Mouse (Mus musculus) thymus, adult 2 months (tissue): ENCODE results near the gene 9130008F23Rik. TPM values are rescaled to one million over a fixed set of nuclear protein-coding genes. Genes with fewer than 3 reads are reported as not detected.

Experiments
- DNase-seq: peaks from one replicate; pipeline ENCODE4 v3.0.0; 2021
- H3K27ac ChIP-seq: fragments of 200-500 bp; 2 replicates; pipeline ENCODE4 v1.5.1; 2012; ENCODE audit warnings: low read length, control low read depth; ENCODE audit not compliant: control insufficient read depth, insufficient read depth
- H3K27me3 ChIP-seq: fragments of 200-500 bp; 2 replicates; pipeline ENCODE4 v1.6.1; 2012; ENCODE audit warnings: mild to moderate bottlenecking, low read length, moderate library complexity, mixed read lengths; ENCODE audit not compliant: control insufficient read depth, insufficient read depth
- H3K36me3 ChIP-seq: fragments of 200-500 bp; 2 replicates; pipeline ENCODE4 v1.6.1; 2012; ENCODE audit warnings: mild to moderate bottlenecking, low read length, moderate library complexity; ENCODE audit not compliant: control insufficient read depth, insufficient read depth
- H3K4me1 ChIP-seq: fragments of 200-500 bp; replicated peaks from 2 replicates; pipeline ENCODE4 v1.6.1; 2012; ENCODE audit warnings: low read length; ENCODE audit not compliant: control insufficient read depth, insufficient read depth
- H3K4me3 ChIP-seq: fragments of 200-500 bp; 2 replicates; pipeline ENCODE4 v1.5.1; 2012; ENCODE audit warnings: mild to moderate bottlenecking, low read length, control low read depth, moderate library complexity; ENCODE audit not compliant: control insufficient read depth, insufficient read depth
- CTCF ChIP-seq: fragments of 200-500 bp; IDR thresholded peaks from 2 replicates; pipeline ENCODE4 v1.5.1; 2012; ENCODE audit warnings: mild to moderate bottlenecking, control low read depth, low read length, moderate library complexity, borderline replicate concordance; ENCODE audit not compliant: control insufficient read depth, poor library complexity, insufficient read depth; ENCODE audit errors: extremely low read depth
- POLR2A ChIP-seq: fragments of 200-500 bp; IDR thresholded peaks from 2 replicates; pipeline ENCODE4 v1.6.1; 2012; ENCODE audit warnings: mild to moderate bottlenecking, low read length, control low read depth, moderate library complexity; ENCODE audit not compliant: control insufficient read depth, poor library complexity, insufficient read depth; ENCODE audit errors: extremely low read depth
- WGBS: fragments of 180-500 bp; shearing (Covaris S2); methylation state at CpG from one replicate; pipeline ENCODE4 v1.1.7; 2018; 5-methylcytosine and 5-hydroxymethylcytosine counted together
- polyA plus RNA-seq: library from polyadenylated mRNA; depleted of rRNA; stranded (reverse); fragments of >200 nt; gene quantifications from 2 replicates; pipeline ENCODE4 v1.2.3, GENCODE M21; 2012; rRNA removed

Gene 9130008F23Rik
- 0.70 and 1.3 TPM in 2 replicates for polyA plus RNA-seq

GRCm38 (mm10) chr17:40879924-40880691 is at the start of gene 9130008F23Rik:
TSS of gene 9130008F23Rik (minus strand) at chr17:40880559.
- no peak for TF ChIP-seq CTCF
- no peak for TF ChIP-seq POLR2A
- peak within 1 kb of the TSS; percentile 36 for H3K4me3 ChIP-seq
- no peak within 1 kb of the TSS for H3K27ac ChIP-seq
- H3K36me3 ChIP-seq, result no peaks in the 10 kb centered on the region
- H3K27me3 ChIP-seq, result no peaks in the 10 kb centered on the region; the same call in 1 of the 2 replicates
- no peaks in the 10 kb centered on the region; the same call in 1 of the 2 replicates for H3K4me1 ChIP-seq
- DNase-seq, result no peak
- WGBS, result under 1% methylated on average over 40 of the region's 40 CpGs

DNA sequence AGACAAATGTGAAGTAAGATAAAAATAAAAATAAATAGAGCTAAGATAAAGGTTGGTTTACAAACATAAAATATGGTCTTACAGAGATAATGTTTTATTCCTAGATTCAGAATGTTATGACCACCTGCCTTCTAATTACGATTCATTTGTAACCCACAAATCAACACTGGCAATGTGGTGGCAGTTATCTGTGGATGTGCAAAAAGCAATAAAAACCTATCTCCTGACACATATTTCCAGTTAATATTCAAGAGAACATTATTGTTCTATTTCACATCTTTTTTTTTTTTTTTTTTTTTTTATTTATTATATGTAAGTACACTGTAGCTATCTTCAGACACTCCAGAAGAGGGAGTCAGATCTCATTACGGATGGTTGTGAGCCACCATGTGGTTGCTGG is 35.1 kb upstream of the 9130008F23Rik start:
- WGBS, result 93% methylated on average over 2 of the region's 2 CpGs
- Histone ChIP-seq H3K36me3 (no peaks in the 10 kb centered on the region), H3K27me3 (no peaks in the 10 kb centered on the region), H3K4me3 (no peak overlapping the region), H3K4me1 (no peaks in the 10 kb centered on the region), H3K27ac (no peak overlapping the region)
- no peak for TF ChIP-seq POLR2A
- TF ChIP-seq CTCF, result no peak
- no peak for DNase-seq

- 97% methylated on average over 2 of the region's 2 CpGs for WGBS
- no peaks in the 10 kb centered on the region for H3K36me3 ChIP-seq
- no peak within 1 kb of the TSS for H3K4me3 ChIP-seq
- TF ChIP-seq CTCF (no peak), POLR2A (no peak)
- no peak for DNase-seq
- no peak within 1 kb of the TSS for H3K27ac ChIP-seq
- H3K27me3 ChIP-seq, result no peaks in the 10 kb centered on the region
- no peaks in the 10 kb centered on the region for H3K4me1 ChIP-seq
Measured at GRCm38 (mm10) chr17:40914250-40914649, 33.9 kb upstream of the 9130008F23Rik start, which contains the start of gene Glyatl3. TSS of gene Glyatl3 (minus strand) at chr17:40914350.

DNA sequence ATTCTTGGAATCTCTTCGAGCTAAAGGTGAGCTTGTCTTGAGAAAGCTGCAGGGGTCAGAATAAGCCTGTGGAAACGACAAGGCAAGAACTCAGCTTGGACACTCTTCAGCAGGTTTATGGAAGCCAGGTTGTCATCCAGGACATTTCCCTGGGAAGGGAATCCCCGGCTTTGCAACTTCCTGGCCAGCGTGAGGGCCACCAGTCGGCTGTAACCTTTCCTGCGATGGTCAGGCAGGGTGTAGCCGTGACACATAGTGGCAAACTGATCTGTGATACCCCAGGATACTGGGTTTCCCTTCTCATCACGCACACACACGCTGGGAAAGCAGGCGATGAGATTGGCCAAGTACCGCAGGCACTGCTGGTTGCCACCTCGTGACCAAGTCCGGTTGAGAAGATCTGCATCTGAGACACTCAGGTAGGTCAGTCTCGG is 24.4 kb upstream of the 9130008F23Rik start:
- Histone ChIP-seq H3K36me3 (no peaks in the 10 kb centered on the region), H3K27me3 (no peaks in the 10 kb centered on the region), H3K27ac (no peak overlapping the region), H3K4me3 (no peak overlapping the region), H3K4me1 (no peaks in the 10 kb centered on the region)
- 16% methylated on average over 13 of the region's 14 CpGs for WGBS
- DNase-seq, result no peak
- no peak for TF ChIP-seq CTCF
- no peak for TF ChIP-seq POLR2A

DNA sequence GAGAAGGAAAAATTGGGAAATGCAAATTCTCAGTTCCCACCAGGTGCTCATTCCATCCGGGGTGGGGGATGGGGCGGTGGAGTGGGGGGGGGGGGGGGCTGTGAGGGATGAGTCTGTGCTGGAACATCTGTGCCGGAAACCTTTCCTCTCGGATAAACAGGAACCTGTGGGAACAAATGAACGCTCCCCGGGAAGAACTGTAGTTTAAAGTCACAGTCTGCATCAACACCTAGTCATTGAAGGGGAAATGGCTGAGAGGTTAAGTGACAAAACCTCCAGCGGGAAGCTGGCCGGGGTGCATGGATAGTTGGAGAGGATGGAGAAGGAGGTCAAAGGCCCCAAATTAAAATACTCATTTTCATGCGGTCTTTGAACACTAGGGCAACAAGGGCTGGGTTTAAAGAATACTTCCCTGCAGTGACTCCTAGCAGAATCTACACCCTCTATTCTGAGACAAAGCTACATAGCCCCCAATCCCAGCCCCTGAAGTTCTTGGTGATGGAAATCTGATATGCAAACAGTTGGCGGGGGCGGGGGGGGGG is 23.8 kb upstream of the 9130008F23Rik start:
- Histone ChIP-seq H3K4me3 (no peak overlapping the region), H3K4me1 (no peaks in the 10 kb centered on the region), H3K27me3 (no peaks in the 10 kb centered on the region), H3K36me3 (no peaks in the 10 kb centered on the region), H3K27ac (no peak overlapping the region)
- WGBS, result 54% methylated on average over 11 of the region's 11 CpGs
- TF ChIP-seq POLR2A (no peak), CTCF (no peak)
- DNase-seq, result no peak

DNA sequence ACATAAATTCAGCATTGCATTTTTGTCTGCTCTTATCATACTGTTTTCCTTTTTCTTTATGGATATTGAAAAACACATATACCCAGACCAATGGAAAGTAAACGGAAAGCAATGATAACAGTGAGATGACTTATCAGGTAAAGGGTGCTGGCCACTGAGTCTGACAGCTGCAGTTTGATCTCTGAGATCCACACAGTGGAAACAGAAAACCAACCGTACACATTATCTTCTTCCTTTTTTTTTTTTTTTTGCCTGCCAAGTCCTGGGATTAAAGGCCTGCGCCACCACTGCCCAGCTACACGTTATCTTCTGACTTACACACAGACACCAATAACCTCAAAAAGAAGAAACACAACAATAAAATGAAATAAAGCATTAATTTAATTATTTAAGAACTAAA is 23.0 kb upstream of the 9130008F23Rik start:
- no peaks in the 10 kb centered on the region for H3K27me3 ChIP-seq
- H3K4me1 ChIP-seq, result no peaks in the 10 kb centered on the region
- no peaks in the 10 kb centered on the region for H3K36me3 ChIP-seq
- no peak for DNase-seq
- H3K4me3 ChIP-seq, result no peak overlapping the region
- TF ChIP-seq CTCF (no peak), POLR2A (no peak)
- H3K27ac ChIP-seq, result no peak overlapping the region
- WGBS, result 55% methylated on average over 4 of the region's 4 CpGs
